25 mouse cellular contexts compared by ENCODE assay signal in the genomic region with DNA sequence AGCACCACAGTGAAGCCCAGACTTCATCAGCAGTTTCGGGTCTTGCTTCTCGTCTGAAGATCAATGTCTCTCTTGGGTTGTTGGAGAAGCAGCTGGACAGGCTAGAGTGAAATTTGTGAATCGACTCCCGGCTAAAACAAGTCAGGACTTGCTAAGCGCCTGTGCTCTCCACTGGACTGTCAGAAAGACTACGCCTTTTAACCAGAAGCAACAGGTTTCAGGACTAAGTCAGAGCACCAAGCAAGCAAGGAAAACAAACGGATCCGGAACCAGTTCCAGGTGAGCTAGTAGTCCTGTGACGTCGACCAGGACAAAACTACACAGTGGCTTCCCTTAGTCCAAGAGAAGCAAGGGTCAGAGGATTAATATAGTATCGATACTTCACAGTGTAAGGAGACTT.
A peak's percentile ranks its signal among the peaks of the same experiment; 100 is the strongest.
DNase-seq lines count a peak whose midpoint lies in the region; TF ChIP-seq lines count a peak whose summit lies in the region.
"Had no signal": no experiment of that assay in that cellular context is flagged by ENCODE, and none has a peak within 500 bp of the region (broad histone marks: within the 10 kb centered on the region; RNA-seq: fewer than 3 reads in every experiment).

No protein-coding gene starts in this region.

- peak overlapping the region; percentile 17 for H3K27ac ChIP-seq in ES-Bruce4 (ENCODE audit: insufficient read depth, low read length)
- H3K27ac ChIP-seq: embryonic facial prominence, embryonic 13.5 days; embryonic facial prominence, embryonic 15.5 days; forebrain, embryonic 10.5 days; forebrain, embryonic 12.5 days; forebrain, embryonic 15.5 days had no signal

- TF ChIP-seq POLR2A in ES-Bruce4 (IDR thresholded peaks at IDR 0.05; ENCODE audit: insufficient read depth, low read length): no peak

- peaks cover 4% of the 10 kb centered on the region; the same call in 1 of the 2 replicates for H3K36me3 ChIP-seq in E14TG2a.4 (ENCODE audit: insufficient read depth, low read length)
- no peaks in the 10 kb centered on the region for H3K36me3 ChIP-seq in ES-Bruce4 (ENCODE audit: control insufficient read depth, insufficient read depth, low read length, poor library complexity, severe bottlenecking)

- H3K4me3 ChIP-seq in E14TG2a.4 (replicated peaks; ENCODE audit: low read length) (0 out of 2 replicates have a peak overlapping the region, but pooled peaks have one; percentile 8), ES-Bruce4 (ENCODE audit: low read depth, low read length) (no peak overlapping the region)
- H3K4me3 ChIP-seq: embryonic facial prominence, embryonic 13.5 days; embryonic facial prominence, embryonic 15.5 days; erythroblast, embryonic 14.5 days; forebrain, embryonic 10.5 days; forebrain, embryonic 12.5 days; forebrain, embryonic 15.5 days had no signal

- no peaks in the 10 kb centered on the region for H3K27me3 ChIP-seq in E14TG2a.4 (ENCODE audit: insufficient read depth, low read length)
- no peaks in the 10 kb centered on the region for H3K27me3 ChIP-seq in ES-Bruce4 (ENCODE audit: control insufficient read depth, insufficient read depth, low read length, poor library complexity, severe bottlenecking)
- H3K27me3 ChIP-seq: embryonic facial prominence, embryonic 13.5 days; embryonic facial prominence, embryonic 15.5 days; forebrain, embryonic 12.5 days; forebrain, embryonic 15.5 days; Patski had no signal

- no peak for TF ChIP-seq CTCF in E14TG2a.4 (conservative IDR thresholded peaks at IDR 0.05; ENCODE audit: low read length)
- TF ChIP-seq CTCF in ES-Bruce4 (IDR thresholded peaks at IDR 0.05; ENCODE audit: low read depth, low read length): no peak

- no peaks in the 10 kb centered on the region for H3K9me3 ChIP-seq in E14TG2a.4 (ENCODE audit: low read length)
- no peaks in the 10 kb centered on the region for H3K9me3 ChIP-seq in ES-Bruce4 (replicated peaks; ENCODE audit: control insufficient read depth, insufficient read depth, low read length, poor library complexity, severe bottlenecking)
- H3K9me3 ChIP-seq: embryonic facial prominence, embryonic 13.5 days; embryonic facial prominence, embryonic 15.5 days; forebrain, embryonic 10.5 days; forebrain, embryonic 12.5 days; forebrain, embryonic 15.5 days; G1E had no signal

- DNase-seq in urinary bladder, postnatal 14 days (ENCODE audit: low spot score): peak; percentile 14
- DNase-seq in urinary bladder, adult 2 months (ENCODE audit: low spot score): no peak
- DNase-seq in R1 (ENCODE audit: low read depth, low spot score): peak; percentile 60
- DNase-seq in c-Kit-positive CD71-positive TER-119-positive erythroid progenitor cells, embryonic 14.5 days (ENCODE audit: low spot score): no peak
- DNase-seq in embryo, embryonic 11 days: no peak
- no peak for DNase-seq in cerebellum, adult 18-20 months
- DNase-seq: adrenal gland, adult 8-10 months; adrenal gland, postnatal 14 days; adrenal gland, postnatal 36 days; cerebellum, adult 11 months; cerebellum, adult 2 months; cerebellum, adult 9-10 months; cerebellum, postnatal 10 days; cerebellum, postnatal 25 days; forebrain, postnatal 0 days had no signal

- TF ChIP-seq EP300 in ES-Bruce4 (IDR thresholded peaks at IDR 0.05; ENCODE audit: insufficient read depth, low read depth, low read length): no peak

- H3K4me1 ChIP-seq in E14TG2a.4 (replicated peaks; ENCODE audit: low read depth, low read length): peaks cover 20% of the 10 kb centered on the region
- H3K4me1 ChIP-seq in ES-Bruce4 (ENCODE audit: control insufficient read depth, insufficient read depth, low read length): no peaks in the 10 kb centered on the region
- H3K4me1 ChIP-seq: embryonic facial prominence, embryonic 13.5 days; embryonic facial prominence, embryonic 15.5 days; forebrain, embryonic 10.5 days; forebrain, embryonic 12.5 days; forebrain, embryonic 15.5 days had no signal

- H3K9ac ChIP-seq in ES-Bruce4 (ENCODE audit: low read depth, poor library complexity, severe bottlenecking): no peak overlapping the region
- H3K9ac ChIP-seq: embryonic facial prominence, embryonic 13.5 days; embryonic facial prominence, embryonic 15.5 days; forebrain, embryonic 12.5 days; forebrain, embryonic 15.5 days; forebrain, postnatal 0 days had no signal

Comparison
In these comparisons a context has a peak if more than half of its experiments do, and no peak if none do; other contexts are left out.
1. DNase-seq: peak in urinary bladder, postnatal 14 days (single experiment) and R1 (single experiment); none in urinary bladder, adult 2 months (single experiment), c-Kit-positive CD71-positive TER-119-positive erythroid progenitor cells, embryonic 14.5 days (single experiment), embryo, embryonic 11 days (single experiment) and cerebellum, adult 18-20 months (0 of 2).